Mouse (Mus musculus): ENCODE measurements around the gene Otud3. TPM values are rescaled to one million over a fixed set of nuclear protein-coding genes. Genes with fewer than 3 reads are reported as not detected.

Otud3 gene
- 3.0 and 3.3 TPM in 2 replicates for polyA plus RNA-seq (2015; fragmentation: Nextera tagmentation; extraction: Ambion mirVana)

- H3K27ac ChIP-seq (ENCODE audit: low read length), result peak within 1 kb of the TSS; percentile 66; the same call in 1 of the 2 replicates
- H3K4me2 ChIP-seq (ENCODE audit: low read depth, low read length), result peak within 1 kb of the TSS; percentile 94
- WGBS, result under 1% methylated on average over 39 of the region's 39 CpGs
- H3K4me1 ChIP-seq (ENCODE audit: control insufficient read depth, insufficient read depth, low read length), result peaks cover 5% of the 10 kb centered on the region
- H3K9me3 ChIP-seq (replicated peaks; ENCODE audit: control insufficient read depth, low read length), result 0 out of 2 replicates have a peak, but pooled peaks cover 2% of the 10 kb centered on the region
- ATAC-seq (replicated peaks; ENCODE audit: extremely low read depth, insufficient read depth, low FRiP score), result peak; percentile 94
- peak within 1 kb of the TSS; percentile 89 for H3K9ac ChIP-seq (ENCODE audit: low read length)
- no peaks in the 10 kb centered on the region for H3K36me3 ChIP-seq (ENCODE audit: control insufficient read depth, insufficient read depth)
- H3K4me3 ChIP-seq (ENCODE audit: low read length), result peak within 1 kb of the TSS; percentile 83
- H3K27me3 ChIP-seq (ENCODE audit: control insufficient read depth, insufficient read depth, low read length), result no peaks in the 10 kb centered on the region
These were observed at the start of gene Otud3 for GRCm38 (mm10) chr4:138913797-138914196. Gene Otud3 (minus strand): TSS chr4:138913945.

GRCm38 (mm10) chr4:138962719-138963118 is 49.0 kb upstream of the Otud3 start:
- 79% methylated on average over 5 of the region's 5 CpGs for WGBS
- Histone ChIP-seq H3K4me2 (ENCODE audit: low read depth, low read length) (no peak overlapping the region), H3K4me1 (ENCODE audit: control insufficient read depth, insufficient read depth, low read length) (no peaks in the 10 kb centered on the region), H3K9ac (ENCODE audit: low read length) (no peak overlapping the region), H3K27ac (ENCODE audit: low read length) (no peak overlapping the region), H3K36me3 (ENCODE audit: control insufficient read depth, insufficient read depth) (no peaks in the 10 kb centered on the region), H3K9me3 (replicated peaks; ENCODE audit: control insufficient read depth, low read length) (no peaks in the 10 kb centered on the region), H3K27me3 (ENCODE audit: control insufficient read depth, insufficient read depth, low read length) (no peaks in the 10 kb centered on the region), H3K4me3 (ENCODE audit: low read length) (no peak overlapping the region)
- ATAC-seq (replicated peaks; ENCODE audit: extremely low read depth, insufficient read depth, low FRiP score), result no peak

- H3K27ac ChIP-seq (ENCODE audit: low read length), result no peak overlapping the region
- no peak overlapping the region for H3K4me2 ChIP-seq (ENCODE audit: low read depth, low read length)
- no peak for ATAC-seq (replicated peaks; ENCODE audit: extremely low read depth, insufficient read depth, low FRiP score)
- no peak overlapping the region for H3K9ac ChIP-seq (ENCODE audit: low read length)
- no peak overlapping the region for H3K4me3 ChIP-seq (ENCODE audit: low read length)
- 69% methylated on average over 7 of the region's 7 CpGs for WGBS
- H3K4me1 ChIP-seq (ENCODE audit: control insufficient read depth, insufficient read depth, low read length), result no peaks in the 10 kb centered on the region
- no peaks in the 10 kb centered on the region for H3K36me3 ChIP-seq (ENCODE audit: control insufficient read depth, insufficient read depth)
- H3K9me3 ChIP-seq (replicated peaks; ENCODE audit: control insufficient read depth, low read length), result no peaks in the 10 kb centered on the region
- 0 out of 2 replicates have a peak, but pooled peaks cover 2% of the 10 kb centered on the region for H3K27me3 ChIP-seq (ENCODE audit: control insufficient read depth, insufficient read depth, low read length)
These were observed 46.2 kb upstream of the Otud3 start for GRCm38 (mm10) chr4:138959926-138960325.

GRCm38 (mm10) chr4:138959120-138959519 is 45.4 kb upstream of the Otud3 start:
- Histone ChIP-seq H3K27me3 (ENCODE audit: control insufficient read depth, insufficient read depth, low read length) (0 out of 2 replicates have a peak, but pooled peaks cover 2% of the 10 kb centered on the region), H3K4me1 (ENCODE audit: control insufficient read depth, insufficient read depth, low read length) (no peaks in the 10 kb centered on the region), H3K27ac (ENCODE audit: low read length) (no peak overlapping the region), H3K4me2 (ENCODE audit: low read depth, low read length) (no peak overlapping the region), H3K36me3 (ENCODE audit: control insufficient read depth, insufficient read depth) (no peaks in the 10 kb centered on the region), H3K4me3 (ENCODE audit: low read length) (no peak overlapping the region), H3K9me3 (replicated peaks; ENCODE audit: control insufficient read depth, low read length) (no peaks in the 10 kb centered on the region), H3K9ac (ENCODE audit: low read length) (no peak overlapping the region)
- 72% methylated on average over 15 of the region's 15 CpGs for WGBS
- no peak for ATAC-seq (replicated peaks; ENCODE audit: extremely low read depth, insufficient read depth, low FRiP score)

- H3K9ac ChIP-seq (ENCODE audit: low read length), result no peak overlapping the region
- H3K4me3 ChIP-seq (ENCODE audit: low read length), result no peak overlapping the region
- H3K36me3 ChIP-seq (ENCODE audit: control insufficient read depth, insufficient read depth), result no peaks in the 10 kb centered on the region
- no peak for ATAC-seq (replicated peaks; ENCODE audit: extremely low read depth, insufficient read depth, low FRiP score)
- no peak overlapping the region for H3K4me2 ChIP-seq (ENCODE audit: low read depth, low read length)
- no peaks in the 10 kb centered on the region for H3K9me3 ChIP-seq (replicated peaks; ENCODE audit: control insufficient read depth, low read length)
- H3K4me1 ChIP-seq (ENCODE audit: control insufficient read depth, insufficient read depth, low read length), result no peaks in the 10 kb centered on the region
- WGBS, result 85% methylated on average over 9 of the region's 9 CpGs
- H3K27me3 ChIP-seq (ENCODE audit: control insufficient read depth, insufficient read depth, low read length), result 0 out of 2 replicates have a peak, but pooled peaks cover 2% of the 10 kb centered on the region
- H3K27ac ChIP-seq (ENCODE audit: low read length), result no peak overlapping the region
These were observed 44.9 kb upstream of the Otud3 start for GRCm38 (mm10) chr4:138958612-138959011.

- Histone ChIP-seq H3K9ac (ENCODE audit: low read length) (no peak overlapping the region), H3K4me3 (ENCODE audit: low read length) (no peak overlapping the region), H3K4me1 (ENCODE audit: control insufficient read depth, insufficient read depth, low read length) (no peaks in the 10 kb centered on the region), H3K27ac (ENCODE audit: low read length) (no peak overlapping the region), H3K4me2 (ENCODE audit: low read depth, low read length) (no peak overlapping the region), H3K36me3 (ENCODE audit: control insufficient read depth, insufficient read depth) (no peaks in the 10 kb centered on the region), H3K9me3 (replicated peaks; ENCODE audit: control insufficient read depth, low read length) (peaks cover 4% of the 10 kb centered on the region), H3K27me3 (ENCODE audit: control insufficient read depth, insufficient read depth, low read length) (no peaks in the 10 kb centered on the region; the same call in 1 of the 2 replicates)
- ATAC-seq (replicated peaks; ENCODE audit: extremely low read depth, insufficient read depth, low FRiP score), result no peak
- 80% methylated on average over 2 of the region's 2 CpGs for WGBS
These were observed 34.5 kb upstream of the Otud3 start for GRCm38 (mm10) chr4:138948257-138948656.

- no peaks in the 10 kb centered on the region; the same call in 1 of the 2 replicates for H3K9me3 ChIP-seq (replicated peaks; ENCODE audit: control insufficient read depth, low read length)
- H3K4me3 ChIP-seq (ENCODE audit: low read length), result peak overlapping the region; percentile 48
- no peaks in the 10 kb centered on the region for H3K36me3 ChIP-seq (ENCODE audit: control insufficient read depth, insufficient read depth)
- H3K27me3 ChIP-seq (ENCODE audit: control insufficient read depth, insufficient read depth, low read length), result no peaks in the 10 kb centered on the region; the same call in 1 of the 2 replicates
- peak overlapping the region; percentile 48 for H3K4me2 ChIP-seq (ENCODE audit: low read depth, low read length)
- peak; percentile 67 for ATAC-seq (replicated peaks; ENCODE audit: extremely low read depth, insufficient read depth, low FRiP score)
- H3K4me1 ChIP-seq (ENCODE audit: control insufficient read depth, insufficient read depth, low read length), result no peaks in the 10 kb centered on the region
- 23% methylated on average over 15 of the region's 15 CpGs for whole genome bisulfite sequencing
- no peak overlapping the region for H3K9ac ChIP-seq (ENCODE audit: low read length)
- no peak overlapping the region for H3K27ac ChIP-seq (ENCODE audit: low read length)
These were observed 30.0 kb upstream of the Otud3 start for GRCm38 (mm10) chr4:138943730-138944129.

GRCm38 (mm10) chr4:138941966-138942365 is 28.2 kb upstream of the Otud3 start:
- Histone ChIP-seq H3K4me1 (ENCODE audit: control insufficient read depth, insufficient read depth, low read length) (no peaks in the 10 kb centered on the region), H3K4me3 (ENCODE audit: low read length) (no peak overlapping the region), H3K9me3 (replicated peaks; ENCODE audit: control insufficient read depth, low read length) (no peaks in the 10 kb centered on the region), H3K4me2 (ENCODE audit: low read depth, low read length) (no peak overlapping the region), H3K9ac (ENCODE audit: low read length) (no peak overlapping the region), H3K27ac (ENCODE audit: low read length) (no peak overlapping the region), H3K27me3 (ENCODE audit: control insufficient read depth, insufficient read depth, low read length) (no peaks in the 10 kb centered on the region; the same call in 1 of the 2 replicates), H3K36me3 (ENCODE audit: control insufficient read depth, insufficient read depth) (no peaks in the 10 kb centered on the region)
- 53% methylated on average over 6 of the region's 6 CpGs for WGBS
- ATAC-seq (replicated peaks; ENCODE audit: extremely low read depth, insufficient read depth, low FRiP score), result peak; percentile 26; the same call in 1 of the 2 replicates

- 39% methylated on average over 7 of the region's 7 CpGs for WGBS
- Histone ChIP-seq H3K9ac (ENCODE audit: low read length) (no peak overlapping the region), H3K4me3 (ENCODE audit: low read length) (no peak overlapping the region), H3K4me2 (ENCODE audit: low read depth, low read length) (no peak overlapping the region), H3K27ac (ENCODE audit: low read length) (0 out of 2 replicates have a peak overlapping the region, but pooled peaks have one; percentile 20), H3K27me3 (ENCODE audit: control insufficient read depth, insufficient read depth, low read length) (no peaks in the 10 kb centered on the region; the same call in 1 of the 2 replicates), H3K9me3 (replicated peaks; ENCODE audit: control insufficient read depth, low read length) (no peaks in the 10 kb centered on the region), H3K4me1 (ENCODE audit: control insufficient read depth, insufficient read depth, low read length) (no peaks in the 10 kb centered on the region), H3K36me3 (ENCODE audit: control insufficient read depth, insufficient read depth) (no peaks in the 10 kb centered on the region)
- ATAC-seq (replicated peaks; ENCODE audit: extremely low read depth, insufficient read depth, low FRiP score), result no peak
These were observed 27.7 kb upstream of the Otud3 start for GRCm38 (mm10) chr4:138941401-138941800.
